Mouse (Mus musculus): ENCODE measurements around the gene Olfr765. TPM values are rescaled to one million over a fixed set of nuclear protein-coding genes. Genes with fewer than 3 reads are reported as not detected.
"Not testable (repeated sequence)": the region's sequence is repeated elsewhere in the genome, so short reads cannot be mapped to it uniquely, and the experiment has no call there.

Gene Olfr765
- total RNA-seq (2021), result not detected
- long read RNA-seq, result 0 reads

DNA sequence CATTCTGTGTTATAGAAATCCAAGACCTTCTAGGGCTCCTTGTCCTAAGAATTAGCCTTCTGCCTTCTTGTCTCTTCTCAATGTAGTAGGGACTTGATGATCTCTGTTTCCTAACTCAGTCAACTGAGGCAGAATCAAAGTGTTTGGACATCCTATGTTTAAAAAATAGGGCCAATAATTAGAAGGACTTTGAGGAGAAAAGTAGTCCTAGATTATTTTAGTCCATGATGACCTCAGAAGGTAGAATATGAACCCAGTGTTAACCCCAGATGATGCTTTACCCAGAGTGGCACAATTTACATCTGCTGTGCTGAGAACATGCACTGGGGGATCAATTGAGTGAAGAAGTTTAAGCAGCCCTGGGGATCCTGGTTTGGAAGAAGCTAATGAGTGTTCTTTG lies at the start of gene Olfr765:
TSS of gene Olfr765 (minus strand) at position 101 of the 400 bp plus-strand sequence.
- DNase-seq (ENCODE audit: low spot score in 2 of 2), result not testable (repeated sequence)

DNA sequence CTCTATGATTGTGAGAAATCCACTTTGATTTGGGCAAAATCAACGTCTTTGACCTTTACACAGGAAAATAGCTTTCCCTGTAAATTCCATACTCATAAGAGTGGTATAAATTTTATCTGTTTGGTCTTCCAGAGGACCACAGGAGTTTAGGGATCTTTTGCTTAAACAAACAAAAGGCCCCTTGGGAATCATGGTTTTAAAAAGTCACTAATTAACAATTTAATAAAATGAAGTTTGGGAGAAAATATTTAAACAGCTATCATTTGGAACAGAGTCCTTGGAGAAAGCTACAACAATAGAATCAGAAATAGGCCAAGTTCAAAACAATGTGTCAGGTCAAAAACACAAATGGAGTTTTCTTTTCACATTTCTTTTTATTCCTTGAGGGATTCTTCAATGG lies 49.5 kb upstream of the Olfr765 start, which contains the start of gene Olfr768:
TSS of gene Olfr768 (minus strand) at position 101 of the 400 bp plus-strand sequence.
- DNase-seq (ENCODE audit: low spot score in 2 of 2), result no peak

DNA sequence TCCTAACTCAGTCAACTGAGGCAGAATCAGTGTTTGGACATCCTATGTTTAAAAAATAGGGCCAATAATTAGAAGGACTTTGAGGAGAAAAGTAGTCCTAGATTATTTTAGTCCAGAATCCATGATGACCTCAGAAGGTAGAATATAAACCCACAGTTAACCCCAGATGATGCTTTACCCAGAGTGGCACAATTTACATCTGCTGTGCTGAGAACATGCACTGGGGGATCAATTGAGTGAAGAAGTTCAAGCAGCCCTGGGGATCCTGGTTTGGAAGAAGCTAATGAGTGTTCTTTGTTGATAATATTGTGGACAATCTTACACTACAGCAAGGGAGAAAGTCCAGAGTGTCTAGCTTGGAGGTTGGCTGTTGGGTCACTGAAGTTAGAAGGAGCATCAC lies 33.0 kb upstream of the Olfr765 start, which contains the start of gene Olfr767:
TSS of gene Olfr767 (minus strand) at position 101 of the 400 bp plus-strand sequence.
- DNase-seq (ENCODE audit: low spot score in 2 of 2), result not testable (repeated sequence)

DNA sequence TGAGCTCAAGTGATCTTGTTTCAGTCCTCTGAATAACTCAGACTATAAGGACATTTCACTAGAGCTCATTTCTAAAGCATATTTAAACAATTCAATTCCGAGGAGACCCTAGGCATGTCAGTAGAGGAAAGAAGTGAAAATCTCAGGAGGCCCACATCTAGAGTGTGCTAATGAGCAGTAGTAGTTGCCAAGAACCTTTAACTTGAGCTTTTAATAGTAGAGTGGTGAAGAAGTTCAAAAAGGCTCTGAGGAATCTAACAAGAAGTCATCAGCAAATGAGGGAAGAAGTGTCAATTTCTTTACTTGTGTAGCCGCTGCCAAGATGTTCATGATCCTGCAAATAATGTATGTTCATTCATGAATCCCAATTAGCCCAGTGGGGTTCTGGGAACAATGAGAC lies 19.1 kb upstream of the Olfr765 start, which contains the start of gene Olfr766-ps1:
TSS of gene Olfr766-ps1 (minus strand) at position 101 of the 400 bp plus-strand sequence.
- no peak for DNase-seq (ENCODE audit: low spot score in 2 of 2)

DNA sequence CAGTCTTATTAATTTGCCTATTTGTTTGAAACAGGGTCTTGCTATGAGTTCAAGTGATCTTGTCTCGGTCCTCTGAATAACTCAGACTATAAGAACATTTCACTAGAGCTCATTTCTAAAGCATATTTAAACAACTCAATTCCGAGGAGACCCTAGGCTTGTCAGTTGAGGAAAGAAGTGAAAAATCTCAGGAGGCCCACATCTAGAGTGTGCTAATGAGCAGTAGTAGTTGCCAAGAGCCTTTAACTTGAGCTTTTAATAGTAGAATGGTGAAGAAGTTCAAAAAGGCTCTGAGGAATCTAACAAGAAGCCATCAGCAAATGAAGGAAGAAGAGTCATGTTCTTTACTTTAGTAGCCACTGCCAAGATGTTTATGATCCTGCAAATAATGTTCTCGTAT lies 10.0 kb downstream of the Olfr765 start, which contains the start of gene Olfr764-ps1:
TSS of gene Olfr764-ps1 (minus strand) at position 101 of the 400 bp plus-strand sequence.
- no peak for DNase-seq (ENCODE audit: low spot score in 2 of 2)

DNA sequence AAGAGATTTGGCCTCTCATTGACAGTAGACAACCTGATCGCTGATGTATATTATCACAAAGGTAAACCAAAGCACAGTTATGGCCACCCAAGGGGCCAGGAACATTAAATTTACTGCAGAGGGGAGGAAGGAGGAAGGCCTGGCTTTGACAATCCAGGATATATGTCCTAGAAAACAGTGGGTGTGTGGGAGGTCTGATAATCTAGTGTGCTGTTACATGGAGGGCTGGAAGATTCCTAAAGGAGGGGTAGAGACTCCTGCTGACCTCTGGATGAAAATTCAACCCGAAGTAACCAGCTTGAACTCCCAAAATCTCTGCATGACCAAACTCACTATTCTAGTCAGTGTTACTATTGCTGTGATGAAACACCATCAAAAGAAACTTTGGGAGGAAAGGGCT lies 21.5 kb downstream of the Olfr765 start:
- DNase-seq (ENCODE audit: low spot score in 2 of 2), result no peak

DNA sequence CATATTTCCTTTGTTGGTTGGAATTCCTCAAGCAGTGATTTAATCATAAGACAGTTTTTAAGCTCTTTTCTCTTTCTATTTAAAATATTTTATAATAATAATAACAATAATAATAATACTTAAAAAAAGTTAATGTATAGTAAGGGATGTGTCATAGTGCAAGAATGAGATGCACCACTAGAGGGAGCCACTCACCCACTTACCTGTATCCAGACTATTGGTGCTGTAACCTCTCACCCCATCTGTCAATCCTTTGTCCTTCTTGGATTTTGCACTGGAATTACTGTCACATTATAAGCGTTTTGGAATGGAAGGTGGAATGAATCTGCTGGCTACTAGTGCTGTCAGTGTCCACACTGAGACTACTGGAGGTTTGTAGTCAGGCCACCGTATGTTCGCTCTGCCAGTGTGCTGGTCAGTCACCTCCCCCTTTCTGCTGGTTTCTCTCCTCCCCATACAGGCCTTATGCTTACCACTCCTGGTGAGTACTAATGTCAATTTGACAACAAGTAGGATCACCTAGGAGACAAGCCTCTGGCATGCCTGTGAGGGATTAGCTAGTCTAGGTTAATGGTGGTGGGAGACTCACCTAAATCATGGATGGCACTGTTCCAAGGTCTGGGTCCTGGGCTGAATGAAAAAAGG lies 23.7 kb downstream of the Olfr765 start:
- peak in 1 of 2 experiments; percentile 32 for DNase-seq (ENCODE audit: low spot score in 2 of 2)

DNA sequence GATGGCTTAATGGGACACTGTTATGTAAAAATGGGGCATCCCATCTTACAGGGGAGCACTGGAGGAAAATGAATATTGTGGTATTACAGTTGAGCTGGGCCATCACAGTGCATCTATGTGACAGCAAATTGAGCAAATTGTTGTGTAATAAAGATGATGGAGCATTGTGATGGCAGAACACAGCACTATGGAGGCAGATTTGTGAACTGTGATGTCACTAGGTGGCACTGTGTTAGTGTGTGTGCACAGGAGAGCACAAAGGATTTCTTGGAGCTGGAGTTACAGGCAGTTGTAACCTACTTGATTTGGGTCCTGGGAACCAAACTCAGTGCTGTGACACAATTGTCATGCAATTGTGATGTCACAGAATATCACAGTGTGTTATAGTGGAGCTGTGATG lies 26.5 kb downstream of the Olfr765 start:
- no peak for DNase-seq (ENCODE audit: low spot score in 2 of 2)

DNA sequence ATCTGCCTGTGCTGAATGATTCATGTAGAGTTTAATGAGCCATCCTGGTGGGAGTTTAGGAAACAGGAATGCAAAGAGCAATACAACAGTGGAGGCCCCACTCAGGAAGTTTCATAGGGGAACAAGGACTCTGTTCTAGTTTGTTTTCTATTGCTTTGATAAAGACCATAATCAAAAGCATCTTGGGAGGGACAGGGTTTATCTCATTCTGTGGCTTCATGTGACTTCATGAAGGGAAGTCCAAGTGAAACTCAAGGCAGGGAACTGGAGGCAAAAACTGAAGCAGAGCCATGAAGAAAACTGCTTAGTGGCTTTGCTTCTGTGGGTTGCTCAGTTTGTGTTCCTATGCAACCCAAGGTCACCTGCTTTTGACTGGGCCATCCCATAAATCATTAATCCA lies 35.3 kb downstream of the Olfr765 start:
- no peak for DNase-seq (ENCODE audit: low spot score in 2 of 2)

DNA sequence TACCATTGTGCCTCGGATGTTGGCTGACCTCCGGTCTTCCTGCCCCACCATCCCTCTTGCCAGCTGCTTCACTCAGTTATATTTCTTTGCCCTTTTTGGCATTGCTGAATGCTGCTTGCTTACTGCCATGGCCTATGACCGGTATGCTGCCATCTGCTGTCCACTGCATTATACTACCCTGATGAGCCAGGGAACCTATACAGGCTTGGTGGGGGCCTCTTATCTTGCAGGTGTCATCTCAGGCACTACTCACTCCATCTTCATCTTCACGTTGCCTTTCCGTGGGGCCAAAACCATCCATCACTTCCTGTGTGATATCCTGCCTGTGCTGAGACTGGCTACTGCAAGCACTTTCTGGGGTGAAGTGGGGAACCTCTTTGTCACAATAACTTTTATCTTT lies 38.3 kb downstream of the Olfr765 start:
- not testable (repeated sequence) for DNase-seq (ENCODE audit: low spot score in 2 of 2)

DNA sequence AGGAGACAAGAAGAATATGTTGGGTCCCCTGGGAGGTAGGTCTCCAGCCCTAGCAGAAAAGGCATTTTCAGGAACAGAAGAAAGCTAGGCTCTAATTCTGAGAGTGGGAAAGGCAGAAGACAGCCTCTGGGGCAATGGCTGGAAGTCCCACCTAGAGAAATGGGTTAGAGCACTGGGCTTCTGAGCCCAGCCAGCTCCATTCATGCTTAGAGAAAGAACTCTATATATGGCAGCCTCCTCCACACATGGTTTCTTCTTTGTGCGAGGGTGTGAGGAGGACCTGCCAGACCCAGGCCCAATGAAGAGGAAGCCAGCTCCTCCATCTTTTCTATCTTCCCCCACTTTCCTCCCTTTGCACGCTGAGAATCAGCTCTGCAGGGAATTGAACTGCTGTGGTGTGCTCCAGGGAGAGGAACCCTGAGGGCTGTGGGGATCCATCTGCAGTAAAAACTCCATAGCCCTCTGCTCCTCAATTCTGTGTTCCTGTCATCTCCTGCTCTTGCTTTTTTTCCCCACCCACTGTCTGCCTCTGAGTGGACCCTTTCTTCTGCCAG lies 39.4 kb downstream of the Olfr765 start, which contains the start of gene Olfr763:
TSS of gene Olfr763 (plus strand) at position 504 of the 554 bp plus-strand sequence.
- no peak for DNase-seq (ENCODE audit: low spot score in 2 of 2)

DNA sequence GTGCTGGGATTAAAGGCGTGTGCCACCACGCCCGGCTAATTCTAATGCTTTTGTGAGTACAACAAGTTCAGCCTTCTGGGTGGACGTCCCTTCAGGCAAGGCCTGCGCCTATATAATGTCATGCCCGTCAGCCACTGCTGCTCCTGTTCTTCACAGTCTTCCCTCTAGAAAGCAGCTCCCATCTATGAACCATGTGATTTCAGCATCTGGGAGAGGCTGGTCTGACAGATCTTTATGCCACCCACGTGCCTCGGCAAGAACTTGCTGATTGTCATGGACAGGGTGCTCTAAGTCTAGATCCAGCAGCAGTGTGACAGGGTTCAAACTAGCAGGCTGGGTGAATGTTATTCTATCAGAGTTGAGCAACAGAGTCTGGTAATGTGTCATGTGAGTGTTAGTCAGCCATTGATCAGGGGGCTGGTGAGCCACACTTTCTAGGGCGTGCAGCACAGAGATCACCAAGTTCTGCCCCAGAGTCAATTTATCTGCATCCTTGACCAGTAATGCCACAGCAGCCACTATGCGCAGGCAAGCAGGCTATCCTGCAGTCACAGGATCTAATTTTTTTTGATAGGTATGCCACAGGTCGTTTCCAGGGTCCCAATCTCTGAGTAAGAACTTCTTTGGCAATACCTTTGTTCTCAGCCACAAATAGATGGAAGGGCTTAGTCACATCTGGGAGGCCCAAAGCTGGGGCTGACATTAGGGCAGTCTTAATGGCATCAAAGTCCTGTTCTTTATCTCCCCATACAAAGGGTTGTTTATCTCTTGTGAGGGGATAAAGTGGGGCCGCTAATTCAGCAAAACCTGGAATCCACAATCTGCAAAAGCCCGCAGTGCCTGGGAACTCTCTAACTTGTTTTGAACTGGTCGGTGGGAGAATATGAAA lies 45.5 kb downstream of the Olfr765 start:
- no peak for DNase-seq (ENCODE audit: low spot score in 2 of 2)

DNA sequence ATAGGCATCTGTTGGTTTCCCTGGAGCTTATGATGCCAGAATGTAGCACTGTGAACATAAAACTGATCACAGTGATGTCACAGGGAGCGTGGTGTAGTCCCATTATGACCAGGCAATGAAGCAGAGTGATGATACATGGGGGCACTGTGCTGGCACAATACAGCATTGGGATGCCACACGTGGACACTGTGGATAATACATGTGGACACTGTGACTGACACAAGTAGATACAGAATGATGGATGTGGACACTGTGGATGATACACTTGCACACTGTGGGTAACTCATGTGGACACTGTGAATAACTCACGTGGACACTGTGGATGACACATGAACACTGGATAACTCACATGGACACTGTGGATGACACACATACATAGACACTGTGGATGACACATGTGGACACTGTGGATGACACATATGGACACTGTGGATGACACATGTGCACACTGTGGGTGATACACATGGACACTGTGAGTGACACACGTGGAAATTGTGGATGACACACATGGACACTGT lies 53.2 kb downstream of the Olfr765 start:
- no peak for DNase-seq (ENCODE audit: low spot score in 2 of 2)

DNA sequence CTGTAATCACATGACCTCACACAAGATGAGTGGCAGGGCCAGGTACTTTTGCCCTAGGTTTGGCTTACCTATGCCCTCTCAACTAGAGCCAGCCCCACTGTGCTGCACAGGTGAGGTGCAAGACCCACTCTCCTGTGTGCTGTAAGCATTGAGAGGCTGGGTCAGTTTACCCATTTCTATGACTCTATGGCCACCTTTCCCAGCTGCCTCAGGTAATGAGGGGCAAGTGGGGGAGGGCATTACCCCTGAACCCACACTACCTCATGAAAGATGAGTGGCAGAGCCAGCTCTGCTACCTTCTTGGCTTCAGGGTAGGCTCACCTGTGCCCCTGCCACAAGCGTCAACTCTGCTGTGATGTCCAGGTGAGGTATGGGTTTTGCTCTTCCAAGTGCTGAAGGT lies 54.0 kb downstream of the Olfr765 start:
- no peak for DNase-seq (ENCODE audit: low spot score in 2 of 2)

Other genes starting within 250 kb of the Olfr765 start
- gene Dnajc14, start 245.9 kb downstream of the Olfr765 start, total RNA-seq (2021), result 10 to 100 TPM; 63.8 to 64.8 TPM
- 1 to 10 TPM; 7.9 to 8.1 TPM for gene Tmem198b, start 245.6 kb downstream of the Olfr765 start, total RNA-seq (2021)
- gene Sarnp, start 232.7 kb downstream of the Olfr765 start, total RNA-seq (2021), result 10 to 100 TPM; 37.7 to 38.2 TPM
- 10 to 100 TPM in 1 of 2 experiments, 1 to 10 TPM in 1; 9.3 to 10.4 TPM for gene Ormdl2, start 228.4 kb downstream of the Olfr765 start, total RNA-seq (2021)
- 10 to 100 TPM; 18.2 to 18.9 TPM for gene Gdf11, start 158.3 kb downstream of the Olfr765 start, total RNA-seq (2021)
- gene Cd63, start 149.0 kb downstream of the Olfr765 start, total RNA-seq (2021), result 10 to 100 TPM; 74.2 to 79.4 TPM
- gene Rdh5, start 127.1 kb downstream of the Olfr765 start, total RNA-seq (2021), result 1 to 10 TPM; 7.1 to 8.1 TPM
- gene Bloc1s1, start 126.0 kb downstream of the Olfr765 start, total RNA-seq (2021), result 10 to 100 TPM; 94.9 to 98.7 TPM
- gene Itga7, start 116.2 kb downstream of the Olfr765 start, total RNA-seq (2021), result 10 to 100 TPM; 29.7 to 30.0 TPM
- gene Mettl7b, start 89.0 kb downstream of the Olfr765 start, total RNA-seq (2021), result not detected
- not detected for gene Olfr9, start 60.6 kb downstream of the Olfr765 start, total RNA-seq (2021)
- gene Olfr763, start 39.2 kb downstream of the Olfr765 start, total RNA-seq (2021), result not detected
- gene Olfr764-ps1, start 10.1 kb downstream of the Olfr765 start, total RNA-seq (2021), result not detected
- not detected for gene Olfr766-ps1, start 19.0 kb upstream of the Olfr765 start, total RNA-seq (2021)
- not detected for gene Olfr767, start 32.9 kb upstream of the Olfr765 start, total RNA-seq (2021)
- not detected for gene Olfr768, start 49.4 kb upstream of the Olfr765 start, total RNA-seq (2021)
- gene Olfr769, start 67.9 kb upstream of the Olfr765 start, total RNA-seq (2021), result not detected
- not detected for gene Olfr770, start 89.0 kb upstream of the Olfr765 start, total RNA-seq (2021)
- not detected for gene Olfr771, start 114.8 kb upstream of the Olfr765 start, total RNA-seq (2021)
- not detected for gene Olfr772, start 127.9 kb upstream of the Olfr765 start, total RNA-seq (2021)
- gene Olfr773, start 137.4 kb upstream of the Olfr765 start, total RNA-seq (2021), result not detected
- not detected for gene Olfr774, start 186.2 kb upstream of the Olfr765 start, total RNA-seq (2021)
- gene Olfr775, start 198.4 kb upstream of the Olfr765 start, total RNA-seq (2021), result not detected
- not detected for gene Olfr776, start 209.1 kb upstream of the Olfr765 start, total RNA-seq (2021)
- gene Olfr777, start 221.5 kb upstream of the Olfr765 start, total RNA-seq (2021), result not detected

Data from layer of hippocampus, adult 18-20 months (tissue).